Mouse (Mus musculus) heart, postnatal 0 days (tissue): ENCODE measurements around the gene Lgsn. TPM values are rescaled to one million over a fixed set of nuclear protein-coding genes. Genes with fewer than 3 reads are reported as not detected.

ENCODE experiments used
- ATAC-seq: fragments of 200-750 bp; cut with Nextera tagmentation; 2 replicates; pipeline ENCODE4 v1.8.0; 2017; ENCODE audit warnings: low read depth, moderate number of reproducible peaks, moderate library complexity; ENCODE audit not compliant: insufficient read depth
- DNase-seq: peaks from one replicate; pipeline ENCODE4 v3.0.0-alpha.2; 2016; ENCODE audit warnings: low spot score
- H3K27ac ChIP-seq: fragments of 300-500 bp; sonication (generic); 2 replicates; pipeline ENCODE4 v1.5.1; 2014; ENCODE audit warnings: low read depth, mild to moderate bottlenecking
- H3K27me3 ChIP-seq: fragments of 300-500 bp; sonication (generic); 2 replicates; pipeline ENCODE4 v1.6.1; 2014; ENCODE audit warnings: low read length, mixed read lengths; ENCODE audit not compliant: control insufficient read depth, insufficient read depth
- H3K36me3 ChIP-seq: fragments of 300-500 bp; sonication (generic); replicated peaks from 2 replicates; pipeline ENCODE4 v1.6.1; 2014; ENCODE audit warnings: low read length, mixed read lengths; ENCODE audit not compliant: control insufficient read depth, insufficient read depth
- H3K4me1 ChIP-seq: fragments of 300-500 bp; sonication (generic); 2 replicates; pipeline ENCODE4 v1.6.1; 2014; ENCODE audit warnings: antibody characterized with exemption; ENCODE audit not compliant: control insufficient read depth, insufficient read depth
- H3K4me2 ChIP-seq: fragments of 300-500 bp; sonication (generic); 2 replicates; pipeline ENCODE4 v1.6.1; 2014; ENCODE audit warnings: low read depth, mild to moderate bottlenecking, low read length, moderate library complexity
- H3K4me3 ChIP-seq: fragments of 300-500 bp; sonication (generic); 2 replicates; pipeline ENCODE4 v1.5.1; 2014; ENCODE audit warnings: low read depth, low read length
- H3K9ac ChIP-seq: fragments of 300-500 bp; sonication (generic); replicated peaks from 2 replicates; pipeline ENCODE4 v1.6.1; 2014; ENCODE audit warnings: low read depth, low read length, mixed read lengths
- H3K9me3 ChIP-seq: fragments of 300-500 bp; sonication (generic); replicated peaks from 2 replicates; pipeline ENCODE4 v1.6.1; 2016; ENCODE audit warnings: low read length; ENCODE audit not compliant: control insufficient read depth
- CTCF ChIP-seq: IDR thresholded peaks from 2 replicates; pipeline ENCODE4 v1.5.1; 2016; ENCODE audit warnings: antibody characterized with exemption, control low read depth, low read depth
- EP300 ChIP-seq: IDR thresholded peaks from 2 replicates; pipeline ENCODE4 v1.6.1; 2016; ENCODE audit warnings: antibody characterized with exemption, low read depth
- WGBS: fragments of 180-500 bp; shearing (Covaris S2); extraction: QIAGEN DNeasy Blood & Tissue Kit; methylation state at CpG from one replicate; pipeline ENCODE4 v1.1.7; 2014; 5-methylcytosine and 5-hydroxymethylcytosine counted together
- polyA plus RNA-seq: library from polyadenylated mRNA; unstranded; fragments of >200 nt; fragmentation: Nextera tagmentation; extraction: Ambion mirVana; gene quantifications from 2 replicates; pipeline ENCODE4 v1.2.1, GENCODE M21; 2015
- total RNA-seq: library from RNA; depleted of rRNA; stranded (reverse); fragments of >200 nt; gene quantifications from 2 replicates; pipeline ENCODE4 v1.2.3, GENCODE M21; 2014; ENCODE audit warnings: low replicate concordance; rRNA removed

Lgsn gene
- total and polyA plus RNA-seq, 2 experiments from 2014 or later: not detected

DNA sequence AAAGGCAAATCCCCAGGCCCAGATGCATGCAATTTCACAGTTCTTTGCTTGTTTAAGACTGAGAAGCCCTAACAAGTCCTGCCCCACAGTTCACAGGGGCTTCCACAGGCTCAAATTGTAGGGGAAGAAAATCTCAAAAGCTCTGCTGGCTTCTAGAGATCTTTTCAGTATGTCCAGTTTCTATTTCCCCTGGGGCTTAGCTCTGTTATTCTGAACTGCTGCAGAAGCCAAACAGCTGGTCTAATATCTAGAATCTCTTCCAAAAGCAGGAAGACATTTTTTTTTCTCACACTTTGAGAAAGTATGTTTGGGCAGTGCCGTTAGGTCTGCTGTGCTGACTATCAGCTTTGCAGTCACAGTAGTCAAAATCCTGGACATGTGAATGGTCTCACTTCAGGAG is 38.6 kb downstream of the Lgsn start:
- Histone ChIP-seq H3K36me3 (no peaks in the 10 kb centered on the region), H3K27ac (no peak overlapping the region), H3K9ac (no peak overlapping the region), H3K4me3 (no peak overlapping the region), H3K9me3 (no peaks in the 10 kb centered on the region), H3K4me2 (no peak overlapping the region), H3K27me3 (no peaks in the 10 kb centered on the region), H3K4me1 (no peaks in the 10 kb centered on the region)
- DNase-seq: peak; percentile 7
- TF ChIP-seq EP300 (no peak), CTCF (no peak)
- ATAC-seq: no peak
- WGBS: 74% methylated on average over 1 of the region's 1 CpGs

DNA sequence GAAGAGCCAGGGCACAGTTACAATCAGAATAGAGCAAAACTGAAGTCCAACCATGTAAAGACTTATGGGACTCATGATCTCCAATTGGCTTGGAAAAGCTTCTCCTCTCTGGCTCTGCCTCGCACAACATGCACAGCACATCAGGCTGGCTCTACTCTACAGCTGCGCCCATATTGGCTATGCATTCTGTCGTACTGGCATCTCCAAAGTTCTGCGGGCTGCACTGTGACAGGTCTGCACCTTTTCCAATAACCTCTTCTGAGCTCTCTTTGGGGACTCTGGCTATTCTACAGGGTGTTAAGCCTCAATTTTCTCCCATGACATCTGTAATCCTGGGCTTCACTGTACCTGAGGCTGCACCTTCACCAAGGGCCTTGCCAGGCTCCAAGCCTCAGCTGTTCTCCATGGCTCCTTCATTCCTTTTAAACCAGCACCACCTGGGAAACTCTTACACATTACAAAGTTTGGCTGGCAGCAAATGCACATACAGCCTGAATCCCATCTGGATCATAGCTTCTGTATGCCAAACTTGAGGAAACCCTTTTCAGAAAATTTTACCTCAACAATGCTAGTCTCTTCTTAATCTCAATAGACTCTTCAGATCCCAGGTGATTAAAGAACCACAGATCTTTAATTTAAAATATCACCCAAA is 44.5 kb downstream of the Lgsn start:
- no peak for TF ChIP-seq EP300
- no peak for TF ChIP-seq CTCF
- Histone ChIP-seq H3K4me2 (no peak overlapping the region), H3K36me3 (no peaks in the 10 kb centered on the region), H3K4me1 (no peaks in the 10 kb centered on the region), H3K9me3 (no peaks in the 10 kb centered on the region), H3K27me3 (no peaks in the 10 kb centered on the region), H3K27ac (no peak overlapping the region), H3K9ac (no peak overlapping the region), H3K4me3 (no peak overlapping the region)
- 86% methylated on average over 4 of the region's 4 CpGs for WGBS
- no peak for ATAC-seq
- DNase-seq: no peak

DNA sequence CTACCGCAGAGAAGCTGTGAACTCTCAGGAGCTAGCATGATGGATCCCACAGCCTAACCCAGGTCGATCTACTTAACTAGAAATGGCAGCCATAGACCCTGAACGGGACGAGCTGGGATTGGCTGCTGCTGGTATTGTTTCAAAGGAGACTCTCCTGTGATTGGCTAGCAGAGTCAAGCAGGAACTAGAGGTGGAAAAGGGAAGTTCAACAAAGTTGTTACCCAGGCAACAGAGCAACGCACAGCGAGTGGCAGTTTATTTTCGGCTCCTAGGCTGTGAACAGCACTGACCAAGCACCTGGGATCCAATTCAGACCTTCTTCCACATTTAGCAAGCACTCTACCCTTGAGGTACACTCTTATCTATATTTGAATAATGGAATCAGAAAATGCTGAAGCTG is 46.4 kb downstream of the Lgsn start, which contains the start of the genes 4931428L18Rik and Pih1d3:
Gene 4931428L18Rik (minus strand): TSS at position 121 of the 400 bp plus-strand sequence.
Gene Pih1d3 (plus strand): TSS at position 275 of the 400 bp plus-strand sequence.
- H3K36me3 ChIP-seq: no peaks in the 10 kb centered on the region
- no peaks in the 10 kb centered on the region for H3K27me3 ChIP-seq
- H3K9me3 ChIP-seq: no peaks in the 10 kb centered on the region
- H3K4me3 ChIP-seq: no peak within 1 kb of the TSS
- no peaks in the 10 kb centered on the region for H3K4me1 ChIP-seq
- H3K4me2 ChIP-seq: no peak within 1 kb of the TSS
- TF ChIP-seq CTCF (no peak), EP300 (no peak)
- H3K27ac ChIP-seq: no peak within 1 kb of the TSS
- no peak within 1 kb of the TSS for H3K9ac ChIP-seq
- no peak for ATAC-seq
- DNase-seq: no peak
- 64% methylated on average over 7 of the region's 7 CpGs for WGBS

DNA sequence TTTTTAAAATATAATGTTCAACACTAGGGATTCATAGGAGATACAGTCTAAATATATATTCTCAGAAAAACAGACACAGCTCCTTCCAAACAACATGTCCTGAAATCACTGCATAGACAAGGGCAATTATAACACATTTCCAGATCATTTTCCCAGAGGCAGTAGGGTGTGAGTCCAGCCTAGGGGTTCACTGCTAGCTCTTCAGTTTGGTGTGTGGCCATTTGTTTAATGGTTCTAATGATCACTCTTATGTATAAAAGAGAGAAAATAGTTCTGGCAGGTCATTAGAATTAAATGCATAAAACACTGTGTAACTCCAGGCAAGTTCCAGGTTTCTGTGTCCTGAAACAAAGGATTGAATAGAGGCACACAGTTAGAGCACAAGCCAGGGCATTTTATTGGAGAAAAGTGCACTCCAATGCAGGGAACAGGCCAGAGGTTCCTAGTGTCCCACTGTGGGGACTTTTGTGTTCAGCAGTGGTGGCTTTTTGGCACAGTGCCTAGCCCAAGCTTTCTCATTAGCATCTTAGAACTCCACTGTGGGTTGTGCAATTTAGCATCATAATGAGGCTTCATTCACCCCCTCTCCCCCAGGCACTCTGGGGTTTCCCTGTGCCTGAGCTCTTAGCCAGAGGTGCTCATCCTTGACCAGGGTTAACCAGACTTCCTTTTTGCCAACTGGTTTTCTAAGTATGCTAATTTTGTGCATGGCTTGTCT is 57.3 kb downstream of the Lgsn start:
- Histone ChIP-seq H3K4me3 (no peak overlapping the region), H3K9ac (no peak overlapping the region), H3K4me2 (no peak overlapping the region), H3K4me1 (no peaks in the 10 kb centered on the region), H3K27ac (no peak overlapping the region), H3K9me3 (no peaks in the 10 kb centered on the region), H3K36me3 (no peaks in the 10 kb centered on the region), H3K27me3 (no peaks in the 10 kb centered on the region)
- no peak for TF ChIP-seq EP300
- DNase-seq: no peak
- no peak for ATAC-seq

Other genes starting within 250 kb of the Lgsn start
- not detected in 2 replicates for gene AC153137.1, start 198.4 kb upstream of the Lgsn start, total RNA-seq
- not detected in 2 replicates for gene AC153137.1, start 198.4 kb upstream of the Lgsn start, polyA plus RNA-seq
- not detected in 2 replicates for gene 4931428L18Rik, start 46.3 kb downstream of the Lgsn start, total RNA-seq
- 0.23 TPM in 1 of 2 replicates, not detected in the other for gene 4931428L18Rik, start 46.3 kb downstream of the Lgsn start, polyA plus RNA-seq
- gene Pih1d3, start 46.4 kb downstream of the Lgsn start, total RNA-seq: not detected in 2 replicates
- gene Pih1d3, start 46.4 kb downstream of the Lgsn start, polyA plus RNA-seq: not detected in 2 replicates